Mouse (Mus musculus): ENCODE data around the gene D430042O09Rik.

Gene D430042O09Rik

DNA sequence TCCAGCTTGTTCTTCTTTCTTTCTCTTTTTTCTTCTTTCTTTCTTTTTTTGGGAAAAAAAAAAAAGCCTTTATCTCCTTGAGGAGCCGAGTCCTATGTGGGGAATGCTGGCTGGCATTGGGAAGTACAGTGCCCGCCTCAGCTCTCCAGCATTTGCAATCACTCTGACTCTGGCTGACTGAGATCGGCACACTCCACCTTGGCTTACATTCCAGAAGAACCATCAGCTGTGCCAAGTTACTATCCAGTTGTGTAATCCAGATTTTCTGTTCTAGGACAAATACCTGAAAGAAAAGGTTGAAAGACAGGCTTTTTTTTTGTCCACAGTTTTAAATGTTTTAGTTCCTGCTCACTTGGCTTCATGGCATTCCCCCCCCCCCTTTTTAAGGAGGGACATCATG is 100.5 kb downstream of the D430042O09Rik start:
- no peak for DNase-seq (ENCODE audit: low read depth, low spot score)

DNA sequence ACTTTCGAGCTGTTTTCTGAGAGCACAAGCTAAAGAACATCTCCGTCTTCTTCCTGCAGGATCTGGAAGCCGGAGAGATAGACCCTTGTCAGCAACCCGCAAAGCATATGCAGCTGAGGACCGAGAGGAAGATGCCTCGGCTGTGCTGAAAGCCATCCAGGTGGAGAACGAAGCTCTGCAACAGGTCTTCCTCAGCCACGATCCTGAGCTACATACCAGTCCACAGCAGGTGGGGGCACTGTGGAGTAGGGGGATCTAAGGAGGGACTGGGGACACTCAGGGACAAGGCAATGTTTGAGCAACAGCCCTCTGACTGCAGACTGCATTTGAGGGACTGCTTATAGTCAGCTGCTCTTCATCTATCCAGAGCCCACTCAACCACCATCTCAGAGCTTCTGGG is 105.0 kb downstream of the D430042O09Rik start:
- DNase-seq (ENCODE audit: low read depth, low spot score) = no peak

- DNase-seq (ENCODE audit: low read depth, low spot score) = no peak
These were observed 108.0 kb downstream of the D430042O09Rik start for GRCm38 (mm10) chr7:125815733-125816132.

DNA sequence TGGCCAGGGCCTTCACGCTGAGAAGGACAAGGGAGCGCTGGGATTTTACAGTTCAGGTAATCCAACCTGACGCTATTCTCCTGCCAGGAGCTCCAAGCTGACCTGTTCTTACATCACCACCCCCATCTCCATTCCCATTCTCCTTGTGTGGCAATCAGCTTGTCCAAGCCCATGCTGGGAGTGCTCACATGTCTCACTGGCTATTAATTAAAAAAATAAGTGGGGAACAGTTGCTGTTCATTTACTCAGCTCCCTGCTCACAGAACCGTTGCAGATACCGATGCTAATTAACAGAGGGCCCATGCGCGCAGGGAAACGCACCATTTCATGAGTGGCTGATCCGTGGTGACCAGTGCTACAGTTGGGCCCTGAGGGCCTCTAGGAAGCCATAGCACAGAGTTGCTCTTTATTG is 110.6 kb downstream of the D430042O09Rik start:
- no peak for DNase-seq (ENCODE audit: low read depth, low spot score)

DNA sequence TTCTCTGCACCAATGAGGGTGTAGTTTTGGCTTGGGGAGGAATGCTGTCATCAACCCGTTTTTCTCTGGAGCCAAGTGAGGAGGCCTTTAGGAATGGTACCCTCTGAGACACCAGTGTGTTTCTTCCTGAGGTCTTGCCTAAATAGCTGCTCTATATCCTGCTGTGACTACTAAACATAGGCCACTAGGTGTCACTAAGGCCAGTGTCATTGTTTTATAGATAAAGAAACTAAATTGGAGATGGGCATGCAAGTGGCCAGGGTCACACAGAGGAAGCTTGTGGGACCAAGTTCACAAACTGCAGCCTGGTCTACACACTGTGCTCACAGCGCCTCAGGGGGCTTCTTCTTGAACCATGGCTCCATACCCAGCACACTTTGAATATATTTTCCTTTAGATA is 112.5 kb downstream of the D430042O09Rik start:
- DNase-seq (ENCODE audit: low read depth, low spot score) = no peak

- DNase-seq (ENCODE audit: low read depth, low spot score) = no peak
These were observed 118.7 kb downstream of the D430042O09Rik start for GRCm38 (mm10) chr7:125826425-125826824.

DNA sequence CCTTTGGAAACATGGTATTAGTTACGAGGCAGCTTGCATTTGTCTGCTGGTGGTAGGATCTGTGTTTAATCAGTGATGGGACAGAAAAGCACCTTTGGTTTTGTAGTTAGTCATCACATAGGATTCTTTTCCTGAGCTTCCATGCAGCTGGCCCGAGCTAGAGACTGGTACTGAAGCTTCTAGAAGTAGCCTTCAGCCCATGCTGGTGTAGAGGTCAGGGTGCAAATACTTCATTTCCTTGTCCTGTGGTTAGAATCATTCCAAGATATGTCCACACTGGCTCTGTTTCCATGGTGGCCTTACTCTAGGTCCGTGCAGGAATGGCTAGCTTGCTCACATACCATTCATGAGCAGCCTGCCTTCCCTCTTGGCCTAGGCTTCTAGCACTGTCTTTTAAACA is 119.2 kb downstream of the D430042O09Rik start:
- no peak for DNase-seq (ENCODE audit: low read depth, low spot score)

DNA sequence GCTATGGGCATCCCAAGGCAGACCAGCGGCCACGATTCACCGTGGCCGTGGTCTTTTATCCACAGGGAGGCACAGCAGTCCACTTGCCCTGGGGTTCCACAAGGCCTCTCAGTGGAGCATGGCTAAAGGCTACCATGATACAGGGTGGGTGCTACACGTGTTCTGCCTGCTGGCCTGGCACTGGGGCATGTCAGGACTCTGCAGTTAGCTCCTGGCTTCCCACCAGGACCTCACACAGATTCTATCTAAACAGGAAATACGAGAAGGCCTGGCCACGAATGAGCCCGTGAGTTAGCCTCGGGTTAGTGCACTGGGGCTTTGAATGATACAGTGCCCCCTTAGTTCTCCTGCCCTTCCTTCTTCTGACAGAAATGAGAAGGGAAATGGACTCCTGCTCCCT is 119.7 kb downstream of the D430042O09Rik start:
- no peak for DNase-seq (ENCODE audit: low read depth, low spot score)

- DNase-seq (ENCODE audit: low read depth, low spot score) = no peak
These were observed 120.9 kb downstream of the D430042O09Rik start for GRCm38 (mm10) chr7:125828561-125828960.

DNA sequence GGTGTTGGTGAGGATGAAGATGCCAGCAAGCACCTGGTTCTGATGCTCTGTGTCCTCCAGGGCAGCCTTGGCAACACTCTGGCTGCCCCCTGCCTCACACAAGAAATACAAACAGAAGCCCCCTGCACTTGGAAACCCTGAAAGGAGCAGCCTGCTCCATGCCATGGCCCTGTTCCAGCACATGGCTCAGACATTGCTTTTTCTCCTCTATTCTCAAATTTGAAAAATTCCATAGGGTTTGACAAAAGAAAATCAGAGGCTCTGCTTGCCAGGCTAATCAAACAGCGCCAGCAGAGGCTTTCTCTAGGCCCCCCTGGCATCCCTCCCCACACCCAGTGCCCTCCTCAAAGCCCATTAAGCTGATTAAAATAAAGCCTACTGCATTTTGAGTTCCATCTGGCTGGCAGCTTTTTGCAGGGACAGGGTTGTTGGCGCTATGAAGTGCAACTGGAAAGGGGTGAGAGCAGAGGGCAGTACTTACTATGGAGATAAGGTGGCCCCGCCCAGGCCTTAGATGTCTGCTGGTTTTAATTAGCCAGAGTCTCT is 121.5 kb downstream of the D430042O09Rik start:
- DNase-seq (ENCODE audit: low read depth, low spot score) = peak; percentile 81

DNA sequence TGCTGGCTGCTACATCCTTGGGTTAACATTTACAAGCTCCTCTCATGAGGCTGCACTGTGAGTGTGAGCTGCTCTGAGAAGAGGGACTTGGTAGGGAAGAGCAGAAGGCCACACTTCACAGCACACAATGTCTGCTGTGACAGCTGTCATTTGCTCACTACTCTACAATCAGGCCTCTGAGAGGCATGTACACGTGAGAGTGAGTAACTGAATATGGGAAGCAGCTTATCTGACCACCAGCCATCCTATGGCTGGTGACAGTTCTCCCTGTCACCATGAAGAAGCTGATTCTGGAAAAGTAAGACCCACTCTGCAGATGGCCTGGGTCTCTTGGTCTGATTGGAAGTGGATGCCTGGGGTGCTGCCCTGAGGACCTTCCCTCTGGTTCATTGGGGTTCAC is 125.1 kb downstream of the D430042O09Rik start:
- DNase-seq (ENCODE audit: low read depth, low spot score) = no peak

DNA sequence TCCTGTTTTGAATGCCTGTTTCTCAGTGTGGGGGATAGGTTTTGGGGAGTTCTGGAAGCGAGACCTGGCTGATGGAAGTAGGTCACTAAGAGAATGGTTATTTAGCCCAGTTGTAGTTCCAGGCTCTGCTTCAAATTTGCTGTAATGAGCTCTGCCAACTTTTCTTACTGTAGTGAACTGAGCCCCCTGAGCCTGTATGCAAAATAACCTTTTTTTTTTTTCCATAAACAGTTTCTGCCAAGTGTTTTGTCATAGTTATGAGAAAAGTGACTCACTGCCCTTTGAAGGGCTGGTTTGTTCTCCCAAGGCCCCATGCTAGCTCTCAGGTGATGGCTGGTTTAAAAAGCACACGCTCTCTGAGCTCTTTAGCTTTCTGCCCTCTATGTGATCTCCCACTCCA is 125.8 kb downstream of the D430042O09Rik start:
- no peak for DNase-seq (ENCODE audit: low read depth, low spot score)

DNA sequence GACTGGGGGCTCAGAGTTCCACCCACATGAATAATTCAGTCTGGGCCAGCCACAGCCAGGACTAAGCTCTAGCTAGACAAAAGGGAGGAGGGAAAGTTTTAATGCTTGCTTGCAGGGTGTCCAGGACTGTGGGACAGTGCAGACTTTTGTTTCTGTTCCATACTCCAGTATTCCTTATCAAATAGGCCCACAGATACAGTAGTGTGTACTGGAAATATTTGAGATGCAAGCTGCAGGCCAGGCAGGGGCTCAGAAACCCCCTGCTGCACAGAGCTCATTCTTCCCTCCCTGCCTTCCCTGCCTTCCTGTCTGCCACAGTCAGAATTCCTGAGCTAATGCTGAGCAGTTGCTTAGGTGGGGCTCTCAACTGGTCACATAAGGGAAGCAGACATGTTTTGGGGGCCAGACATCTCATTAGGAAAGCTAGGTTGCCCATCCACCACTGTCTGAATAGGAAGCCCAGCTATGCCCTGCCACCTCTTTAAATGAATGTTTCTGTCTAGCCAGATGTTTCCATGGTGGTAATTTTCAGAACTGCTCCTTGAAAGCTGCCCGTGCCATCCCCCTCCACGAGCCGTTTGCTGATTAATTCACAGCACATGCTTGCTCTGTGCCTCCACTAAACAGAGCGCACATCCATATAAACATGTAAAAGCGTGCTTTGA is 130.5 kb downstream of the D430042O09Rik start:
- DNase-seq (ENCODE audit: low read depth, low spot score) = no peak

- DNase-seq (ENCODE audit: low read depth, low spot score) = no peak
These were observed 137.9 kb downstream of the D430042O09Rik start for GRCm38 (mm10) chr7:125845611-125846010.

- DNase-seq (ENCODE audit: low read depth, low spot score) = no peak
These were observed 139.3 kb downstream of the D430042O09Rik start for GRCm38 (mm10) chr7:125846866-125847527.

GRCm38 (mm10) chr7:125847528-125847866 is 139.8 kb downstream of the D430042O09Rik start:
- DNase-seq (ENCODE audit: low read depth, low spot score) = no peak

GRCm38 (mm10) chr7:125859564-125859963 is 151.9 kb downstream of the D430042O09Rik start:
- DNase-seq (ENCODE audit: low read depth, low spot score) = no peak

- no peak for DNase-seq (ENCODE audit: low read depth, low spot score)
These were observed 152.7 kb downstream of the D430042O09Rik start for GRCm38 (mm10) chr7:125860421-125860820.

GRCm38 (mm10) chr7:125864026-125864425 is 156.3 kb downstream of the D430042O09Rik start:
- no peak for DNase-seq (ENCODE audit: low read depth, low spot score)

- no peak for DNase-seq (ENCODE audit: low read depth, low spot score)
These were observed 157.5 kb downstream of the D430042O09Rik start for GRCm38 (mm10) chr7:125865234-125865633.

GRCm38 (mm10) chr7:125868570-125868969 is 160.9 kb downstream of the D430042O09Rik start:
- DNase-seq (ENCODE audit: low read depth, low spot score) = no peak

GRCm38 (mm10) chr7:125871404-125872201 is 163.9 kb downstream of the D430042O09Rik start:
- DNase-seq (ENCODE audit: low read depth, low spot score) = no peak
